Mouse (Mus musculus) B cell, adult 2 months (primary cell): Measurements from ENCODE around the gene Ppp1r9a.

ENCODE experiments used
- DNase-seq, 2 experiments: peaks; one replicate each; pipeline ENCODE4 v3.0.0; 2022

The Ppp1r9a gene

DNA sequence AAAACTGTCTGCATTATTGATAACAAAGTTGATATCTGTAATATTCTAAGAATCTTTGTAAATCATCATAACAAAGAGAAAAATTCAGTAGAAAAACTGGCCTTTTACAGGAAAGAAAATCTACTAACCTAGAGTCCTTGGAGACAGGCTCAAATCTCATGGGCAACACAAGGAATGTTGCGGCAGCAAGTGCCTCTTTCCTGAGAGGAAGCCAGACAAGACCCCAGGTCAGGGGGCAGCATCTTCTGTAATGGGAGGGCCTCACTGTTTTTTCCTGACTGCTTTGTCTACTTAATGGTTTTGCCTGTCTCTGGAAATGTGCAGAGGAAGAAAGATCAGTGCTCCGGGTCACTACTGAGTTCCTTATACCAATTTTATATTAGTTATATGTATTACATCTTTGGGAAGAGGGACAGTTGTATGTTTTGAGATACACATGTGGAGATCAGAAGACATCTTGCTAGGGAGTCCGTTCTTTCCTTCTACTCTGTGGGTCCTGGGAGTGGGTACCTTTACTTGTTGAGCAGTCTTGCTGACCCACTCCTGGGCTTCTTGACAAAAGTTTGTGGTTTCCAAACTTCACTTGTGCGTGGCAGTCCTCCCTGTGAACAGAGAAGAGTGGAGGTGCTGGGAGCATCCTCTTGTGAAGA lies 151.9 kb downstream of the Ppp1r9a start:
- no peak for DNase-seq

DNA sequence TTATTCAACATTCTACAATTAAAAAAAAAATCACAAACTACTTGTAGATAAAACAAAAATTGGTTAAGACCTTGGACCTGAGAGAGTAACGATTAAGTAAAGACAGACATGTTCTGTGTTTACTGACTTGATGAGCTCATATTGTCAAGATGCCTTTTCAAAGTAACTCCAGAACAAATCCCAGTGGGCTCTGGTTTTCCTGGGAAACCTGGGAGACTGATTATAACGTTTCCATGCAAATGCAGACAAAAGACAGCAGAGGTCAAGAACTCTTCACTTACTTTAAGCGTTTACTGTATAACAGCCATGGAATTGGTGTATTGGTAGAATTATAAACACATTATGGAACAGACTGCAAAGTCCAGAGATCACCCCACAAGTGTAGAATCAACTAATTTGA lies 172.0 kb downstream of the Ppp1r9a start:
- no peak for DNase-seq

DNA sequence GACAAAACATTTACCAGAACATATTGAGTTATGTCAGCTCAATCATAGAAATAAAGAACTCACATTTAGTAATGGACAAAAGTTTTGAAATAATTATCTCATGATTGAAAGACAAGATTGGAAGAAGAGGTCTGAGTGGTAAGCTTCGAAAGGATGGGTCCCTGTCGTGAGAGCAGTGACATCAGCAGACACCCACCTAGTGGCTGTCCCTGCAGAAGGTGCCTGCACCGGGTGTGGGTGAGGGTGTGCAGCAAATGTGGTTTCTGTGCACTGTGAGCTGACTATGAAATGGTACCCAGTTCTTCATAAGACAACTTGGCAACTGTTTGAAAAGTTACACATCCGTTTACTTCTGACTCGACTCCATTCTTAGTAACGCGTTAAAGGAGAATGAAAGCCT lies 173.0 kb downstream of the Ppp1r9a start:
- no peak for DNase-seq

DNA sequence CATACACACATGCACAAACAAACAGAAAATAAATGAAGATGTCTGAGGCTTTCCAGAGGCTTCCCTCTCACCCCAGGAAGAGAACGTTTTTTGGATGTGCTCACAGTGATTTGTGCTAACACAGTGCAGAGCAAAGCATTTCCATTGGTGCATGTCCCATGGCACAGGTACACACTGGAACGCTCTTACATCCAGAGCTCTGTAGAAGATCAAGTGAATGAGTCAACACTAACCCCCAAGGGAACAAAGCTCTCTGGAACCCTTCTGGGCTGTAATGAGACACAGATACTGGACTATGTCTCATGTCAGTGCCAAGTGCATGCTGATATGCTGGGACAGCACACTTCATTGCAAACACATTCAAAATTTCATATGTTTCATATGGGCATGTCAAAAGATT lies 175.3 kb downstream of the Ppp1r9a start:
- DNase-seq, result no peak

DNA sequence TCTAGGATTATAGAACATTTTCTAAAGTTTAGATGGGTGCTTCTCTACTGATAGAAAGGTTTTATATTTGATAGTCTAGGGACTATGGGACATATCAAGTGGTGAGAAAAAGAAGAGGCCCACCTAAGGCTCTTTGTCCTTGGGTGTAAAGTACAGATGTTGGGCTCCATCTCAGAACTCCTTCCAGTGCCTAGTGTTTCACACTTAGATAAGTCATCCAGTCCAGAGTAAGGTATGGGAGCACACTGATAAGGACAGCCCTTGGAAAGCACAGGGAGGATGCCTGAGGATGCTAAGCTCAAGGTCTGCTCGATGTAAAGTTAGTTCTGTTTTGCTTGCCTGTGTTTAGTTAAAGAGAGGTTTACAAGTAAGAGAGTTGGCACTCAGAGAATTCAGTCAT lies 176.4 kb downstream of the Ppp1r9a start:
- DNase-seq, result no peak

DNA sequence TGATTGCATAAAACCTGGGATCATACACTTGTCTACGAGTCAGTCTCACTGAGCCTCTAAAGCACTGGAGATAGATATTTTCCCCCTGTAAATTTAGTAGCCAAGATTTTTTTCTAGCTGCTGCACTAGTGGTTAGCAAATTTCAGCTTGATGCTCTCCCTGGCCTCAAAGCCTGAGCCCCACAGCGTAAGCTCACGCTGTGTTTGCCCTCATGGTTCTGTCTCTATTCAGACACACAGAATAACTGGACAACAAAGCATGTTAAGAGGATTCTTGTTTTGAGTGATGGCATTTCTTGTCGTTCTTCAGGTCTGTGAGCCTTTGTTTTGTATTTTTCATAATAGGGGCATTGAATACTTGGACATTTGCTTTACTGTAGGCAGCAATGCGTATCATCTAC lies 177.4 kb downstream of the Ppp1r9a start:
- DNase-seq, result no peak

DNA sequence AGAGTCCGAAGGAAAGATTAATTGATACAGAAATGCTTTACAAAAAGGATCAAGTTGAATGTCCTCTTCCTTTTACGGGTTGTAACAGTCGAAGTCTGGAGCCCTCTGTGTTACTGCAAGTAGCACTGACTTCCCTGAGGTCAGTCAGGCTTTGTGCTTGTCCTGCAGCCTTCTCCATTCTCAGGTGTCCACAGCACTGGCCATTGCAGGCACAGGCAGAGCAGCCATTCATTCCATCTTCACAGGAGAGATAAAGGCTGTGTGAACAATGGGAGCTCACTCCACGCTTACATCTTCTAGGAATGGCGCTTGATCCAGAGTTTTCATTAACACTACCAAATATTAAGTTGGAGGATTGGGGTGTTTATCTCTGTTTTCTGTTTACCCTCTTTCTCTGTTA lies 177.8 kb downstream of the Ppp1r9a start:
- no peak for DNase-seq

DNA sequence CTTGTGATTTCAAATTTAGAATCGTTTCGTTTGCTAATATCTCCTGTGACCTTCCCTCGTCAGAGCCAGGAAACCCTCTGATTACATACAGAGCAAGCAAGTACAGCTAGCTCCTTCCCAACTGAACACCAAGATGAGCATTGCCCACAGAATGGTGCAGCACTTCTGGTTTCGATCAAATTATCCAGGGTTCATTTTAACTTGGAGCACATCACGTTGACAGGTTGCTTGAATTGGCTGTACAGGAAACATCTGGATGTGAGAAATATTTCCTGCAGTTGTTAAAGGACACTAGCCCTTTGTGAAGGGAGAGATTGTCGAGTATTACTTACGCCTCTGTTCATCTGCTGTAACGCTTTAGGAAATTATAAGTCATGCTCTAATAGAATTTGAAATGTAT lies 178.4 kb downstream of the Ppp1r9a start:
- DNase-seq, result no peak

DNA sequence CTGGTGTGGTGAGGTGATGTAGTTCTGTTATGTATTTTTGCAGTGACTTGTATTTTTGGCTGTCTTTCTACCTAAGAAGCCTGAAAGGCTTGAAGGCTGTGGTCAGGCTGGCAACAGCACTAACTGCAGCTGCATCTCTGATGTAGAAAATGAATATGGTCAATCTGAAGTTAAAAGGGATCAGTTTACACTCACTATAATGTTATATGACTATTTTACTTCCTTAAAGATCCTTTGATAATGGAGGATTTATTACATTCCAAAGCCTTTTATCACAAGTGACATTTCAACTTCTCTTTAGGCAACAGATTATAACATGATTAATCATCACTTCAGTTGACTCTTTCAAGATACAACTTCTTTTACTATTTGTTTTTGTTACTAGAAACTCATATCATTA lies 179.4 kb downstream of the Ppp1r9a start:
- no peak for DNase-seq

DNA sequence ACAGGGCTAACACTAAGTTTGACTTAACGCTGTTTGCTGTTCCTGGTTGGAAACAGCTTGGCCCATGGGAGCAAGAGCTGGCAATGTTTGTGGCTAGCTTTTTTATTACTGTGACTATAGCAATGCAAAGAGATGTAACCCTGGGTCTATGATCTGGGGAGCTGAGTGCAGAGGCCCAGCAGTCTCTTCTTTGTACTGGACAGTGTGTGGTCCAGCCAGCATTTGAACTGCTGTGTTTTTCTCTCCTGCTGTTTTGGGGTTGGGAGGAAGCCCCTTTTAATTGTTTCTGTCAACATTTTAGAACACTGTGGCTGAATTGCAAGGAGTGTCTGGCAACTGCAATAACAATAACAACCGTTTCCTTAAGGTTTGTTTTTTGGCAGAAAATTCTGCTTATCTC lies 180.0 kb downstream of the Ppp1r9a start:
- no peak for DNase-seq

DNA sequence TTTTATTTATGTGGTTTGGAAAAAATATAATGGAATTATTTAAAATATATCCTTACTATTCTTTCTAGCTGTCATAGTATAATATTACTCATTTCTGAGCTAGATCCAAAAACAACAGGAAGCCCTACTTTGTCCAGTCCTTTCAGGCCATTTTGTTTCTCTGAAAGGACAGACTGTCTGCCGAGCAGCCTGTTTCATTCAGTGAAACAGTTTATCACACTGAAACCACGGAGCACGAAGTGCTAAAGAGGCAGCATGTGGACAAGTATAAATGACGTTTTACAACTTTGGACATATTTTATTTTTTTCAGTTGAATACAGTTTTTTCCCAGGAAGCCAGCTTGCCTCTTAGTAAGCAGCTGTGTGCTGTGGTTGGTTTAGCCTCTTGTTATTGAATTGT lies 181.2 kb downstream of the Ppp1r9a start:
- DNase-seq, result no peak

DNA sequence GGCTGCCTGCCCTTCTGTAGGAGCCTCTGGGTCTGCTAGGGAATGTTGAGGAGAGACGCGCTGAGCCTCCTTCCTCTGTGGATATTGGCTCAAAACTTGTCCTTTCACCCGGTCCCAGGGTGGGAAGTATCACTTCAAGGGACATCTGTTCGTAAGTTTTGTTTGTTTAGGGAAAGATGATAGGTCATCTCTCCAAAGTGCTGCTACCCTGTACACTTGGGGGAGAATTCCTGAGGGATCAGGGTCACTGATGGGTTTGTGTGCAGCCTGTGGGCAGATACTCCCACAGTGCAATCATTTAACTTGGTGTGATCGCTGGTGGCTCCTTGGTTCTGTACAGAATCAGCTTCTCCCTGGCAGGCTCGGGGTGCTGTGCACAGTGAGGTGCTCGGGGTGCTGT lies 189.2 kb downstream of the Ppp1r9a start:
- DNase-seq, result no peak

DNA sequence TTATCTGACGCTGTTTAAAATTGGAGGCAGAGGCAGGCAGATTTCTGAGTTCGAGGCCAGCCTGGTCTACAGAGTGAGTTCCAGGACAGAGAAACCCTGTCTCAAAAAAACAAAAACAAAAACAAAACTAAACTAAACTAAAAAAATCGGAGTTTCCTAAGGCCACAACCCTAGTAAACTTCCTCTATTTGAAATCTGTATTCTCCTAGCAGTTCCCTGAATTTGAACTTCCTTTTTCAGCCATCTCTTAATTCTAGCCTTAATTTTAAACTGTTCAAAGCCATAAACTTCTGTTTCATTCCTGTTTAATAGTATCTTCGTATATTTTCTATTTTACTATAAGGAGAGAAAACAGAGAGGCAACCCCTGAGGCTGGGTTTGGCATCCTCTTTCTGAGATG lies 190.1 kb downstream of the Ppp1r9a start:
- no peak for DNase-seq

DNA sequence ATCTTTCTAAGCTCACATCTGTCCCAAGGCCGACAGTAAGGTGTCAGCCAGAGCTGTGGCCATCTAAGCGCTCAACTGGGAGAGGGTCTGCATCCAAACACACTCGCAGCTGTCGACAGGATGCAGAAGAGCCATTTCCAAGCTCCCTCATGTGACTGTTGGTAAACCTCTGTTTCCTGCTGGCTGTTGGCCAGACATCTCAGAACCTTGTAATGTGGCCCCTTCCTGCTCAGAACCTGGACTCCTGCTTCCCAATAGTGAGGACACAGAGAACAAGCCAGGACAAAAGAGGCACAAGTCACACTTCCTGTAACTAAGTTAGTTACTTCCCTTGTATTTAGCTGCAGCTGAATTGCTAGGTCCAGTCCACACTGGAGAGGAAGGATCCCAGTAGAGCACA lies 190.8 kb downstream of the Ppp1r9a start:
- no peak for DNase-seq

DNA sequence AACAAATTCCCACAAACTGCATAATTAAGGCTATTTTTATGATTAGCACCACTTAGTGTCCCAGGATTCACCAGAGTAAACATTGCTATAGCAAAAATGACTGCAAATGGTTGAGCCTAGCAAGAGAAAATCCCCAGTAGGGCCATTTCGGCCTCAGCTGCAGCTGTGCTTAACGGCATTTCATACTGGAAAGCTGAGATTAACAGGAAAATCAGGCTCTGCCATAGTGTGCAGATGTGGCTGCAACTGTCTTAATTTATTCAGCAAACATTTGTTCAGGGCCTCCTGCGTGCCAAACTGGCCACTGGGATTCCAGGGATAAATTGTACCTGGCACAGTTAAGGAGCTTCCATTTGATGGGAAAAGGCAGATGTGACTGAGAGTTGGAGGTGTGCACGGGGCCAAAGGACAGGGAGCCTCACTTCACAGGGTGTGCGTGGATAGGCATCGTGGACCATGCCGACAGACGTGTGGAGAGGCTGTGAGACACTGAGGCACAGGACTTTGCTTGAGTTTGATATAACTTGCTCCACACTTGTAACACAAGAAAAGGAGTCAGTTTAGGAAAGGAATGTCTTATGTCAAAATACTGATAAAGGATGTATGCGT lies 192.8 kb downstream of the Ppp1r9a start:
- no peak for DNase-seq

DNA sequence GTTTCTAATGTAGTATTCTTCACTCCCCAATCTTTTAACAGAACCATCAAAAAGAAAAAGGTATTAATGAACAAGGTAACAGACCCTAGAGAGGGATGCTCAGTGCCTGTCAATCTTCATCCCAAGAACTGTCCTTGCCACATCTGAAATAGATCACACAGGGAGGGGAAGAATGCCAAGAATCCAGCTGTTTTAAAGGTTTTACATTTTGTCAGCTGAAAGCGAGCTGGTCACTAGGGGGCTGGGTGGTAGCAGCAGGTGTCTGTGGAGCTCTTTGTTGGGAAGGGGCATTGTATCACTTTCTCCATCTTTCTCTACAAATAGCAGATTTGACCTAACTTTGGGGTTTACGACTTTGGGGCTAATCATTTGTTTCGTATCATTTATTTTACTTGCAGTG lies 194.6 kb downstream of the Ppp1r9a start:
- DNase-seq, result no peak

DNA sequence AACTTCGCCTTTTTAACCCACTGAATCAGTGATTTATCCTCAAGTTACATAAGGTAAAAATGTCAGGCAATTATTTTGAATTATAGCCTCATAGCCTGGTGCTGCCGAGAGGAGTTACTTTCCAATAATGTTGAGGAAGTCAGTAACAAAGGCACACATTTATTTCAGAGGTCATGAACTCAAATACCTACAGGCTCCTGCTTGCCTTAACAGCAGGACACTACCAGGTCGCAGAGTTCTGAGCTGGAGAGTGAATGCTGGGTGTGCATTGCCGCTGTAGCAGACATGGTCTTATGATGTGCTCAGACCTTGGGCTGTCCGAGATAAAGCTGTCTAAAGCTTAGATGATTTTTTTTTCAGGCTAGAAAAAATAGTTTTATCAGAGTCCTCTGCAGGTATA lies 196.6 kb downstream of the Ppp1r9a start:
- DNase-seq, result no peak

DNA sequence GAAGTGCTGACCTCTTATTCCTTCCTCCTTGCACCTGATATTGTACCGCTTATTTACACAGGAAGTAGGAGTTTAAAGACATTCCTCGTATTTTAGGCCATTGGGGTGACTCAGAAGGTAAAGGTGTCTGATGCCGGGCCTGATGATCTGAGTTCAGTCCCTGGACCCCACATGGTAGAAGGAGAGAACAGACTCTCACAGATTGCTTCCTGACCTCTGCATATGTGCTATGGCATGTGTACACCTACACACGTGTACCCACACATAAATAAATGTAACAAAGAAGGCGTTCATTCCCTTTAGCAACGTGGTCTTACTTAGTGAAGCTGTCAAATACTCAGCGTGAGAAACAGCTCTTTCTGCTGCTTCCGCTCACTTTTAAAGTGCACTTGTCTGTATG lies 197.1 kb downstream of the Ppp1r9a start:
- DNase-seq, result no peak

DNA sequence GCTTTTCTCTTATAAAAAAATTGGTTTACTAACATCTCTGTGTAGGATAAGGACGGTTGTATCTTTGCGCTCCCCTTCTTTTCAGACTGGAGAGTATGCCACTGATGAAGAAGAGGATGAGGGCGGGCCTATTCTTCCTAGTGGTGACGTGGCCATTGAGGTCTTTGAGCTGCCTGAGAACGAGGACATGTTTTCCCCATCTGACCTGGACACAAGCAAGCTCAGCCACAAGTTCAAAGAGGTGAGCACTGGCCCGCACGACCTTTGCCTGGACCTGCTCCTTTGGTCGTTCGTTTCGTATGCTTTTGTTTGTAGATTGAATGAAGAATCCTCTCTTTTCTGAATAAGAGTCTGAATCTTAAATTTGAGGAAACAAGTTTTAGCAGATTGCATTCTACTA lies 197.6 kb downstream of the Ppp1r9a start:
- no peak for DNase-seq

DNA sequence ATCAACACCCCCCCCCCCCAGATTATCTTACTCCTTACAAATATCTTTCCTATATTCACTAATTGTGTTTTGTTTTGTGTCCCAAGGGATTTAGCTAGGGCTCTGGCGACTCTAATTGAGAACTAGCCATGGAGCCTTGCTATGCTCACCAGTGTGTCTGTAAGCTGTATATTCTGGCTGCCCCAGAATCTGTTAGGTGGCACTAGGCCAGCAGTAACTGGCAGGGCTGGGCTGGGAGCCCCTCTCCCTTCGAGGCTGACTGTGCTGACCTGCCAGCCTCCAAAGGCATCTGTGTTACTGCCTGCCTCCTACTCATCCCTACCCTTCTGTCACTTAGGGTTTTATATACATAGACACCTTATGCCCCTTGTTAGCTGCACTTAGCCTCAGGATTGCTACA lies 200.0 kb downstream of the Ppp1r9a start:
- DNase-seq, result no peak

DNA sequence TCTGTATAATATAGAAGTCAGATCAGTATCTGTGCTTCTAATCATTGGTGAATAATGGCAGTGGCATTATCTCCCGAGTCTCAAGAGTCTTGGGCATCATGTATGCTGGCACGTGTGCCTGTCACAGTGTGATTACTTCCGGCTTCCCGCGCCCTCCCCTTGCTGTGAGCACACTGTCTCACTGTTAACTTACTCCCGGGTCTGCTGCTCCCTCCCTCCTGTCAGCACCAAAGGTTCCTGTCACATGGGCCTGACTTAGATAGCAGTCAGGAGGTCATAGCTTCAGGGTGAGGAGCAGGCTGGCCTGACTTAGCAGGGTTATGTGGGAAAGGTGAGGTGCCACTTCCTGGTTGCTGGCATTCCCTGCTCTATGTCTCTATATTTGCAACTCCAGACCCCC lies 201.1 kb downstream of the Ppp1r9a start:
- no peak for DNase-seq

DNA sequence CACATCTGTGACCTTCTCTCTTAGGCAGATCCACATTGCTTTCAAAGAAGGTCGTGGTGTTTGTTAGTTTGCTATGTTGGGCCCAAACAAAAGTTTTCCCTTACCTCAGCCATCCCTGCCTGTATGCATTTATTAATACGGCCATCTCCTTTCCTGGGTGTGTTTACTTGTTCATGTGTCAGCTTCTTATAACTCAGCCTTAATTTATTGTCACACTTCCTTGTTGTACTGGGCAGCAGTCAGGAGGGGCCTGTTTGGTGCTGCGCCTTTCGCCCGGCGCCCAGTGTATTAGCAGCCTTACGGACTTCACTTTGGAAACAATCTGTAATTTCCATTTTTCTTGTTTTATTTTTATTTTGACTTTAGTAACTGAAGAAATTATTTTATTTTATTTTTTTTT lies 201.5 kb downstream of the Ppp1r9a start:
- DNase-seq, result no peak

DNA sequence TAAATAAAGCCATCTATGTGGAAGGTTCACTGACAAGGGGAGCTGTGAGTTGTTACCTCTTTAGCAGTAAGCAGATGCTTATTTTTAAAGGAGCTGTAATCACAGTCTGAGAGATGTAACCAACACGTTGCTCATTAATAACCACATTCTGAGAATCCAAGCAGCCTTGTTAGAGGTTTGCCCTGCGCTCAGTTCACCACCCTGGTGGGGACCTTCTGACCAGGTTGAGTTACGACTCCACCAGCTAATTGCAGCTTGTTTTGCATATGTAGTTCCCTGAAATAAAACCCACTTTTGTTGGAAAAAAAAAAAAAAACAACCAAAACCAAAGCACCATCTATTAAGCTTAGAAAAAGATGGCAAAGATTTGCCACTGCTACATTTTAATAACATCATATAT lies 205.8 kb downstream of the Ppp1r9a start:
- DNase-seq, result no peak

DNA sequence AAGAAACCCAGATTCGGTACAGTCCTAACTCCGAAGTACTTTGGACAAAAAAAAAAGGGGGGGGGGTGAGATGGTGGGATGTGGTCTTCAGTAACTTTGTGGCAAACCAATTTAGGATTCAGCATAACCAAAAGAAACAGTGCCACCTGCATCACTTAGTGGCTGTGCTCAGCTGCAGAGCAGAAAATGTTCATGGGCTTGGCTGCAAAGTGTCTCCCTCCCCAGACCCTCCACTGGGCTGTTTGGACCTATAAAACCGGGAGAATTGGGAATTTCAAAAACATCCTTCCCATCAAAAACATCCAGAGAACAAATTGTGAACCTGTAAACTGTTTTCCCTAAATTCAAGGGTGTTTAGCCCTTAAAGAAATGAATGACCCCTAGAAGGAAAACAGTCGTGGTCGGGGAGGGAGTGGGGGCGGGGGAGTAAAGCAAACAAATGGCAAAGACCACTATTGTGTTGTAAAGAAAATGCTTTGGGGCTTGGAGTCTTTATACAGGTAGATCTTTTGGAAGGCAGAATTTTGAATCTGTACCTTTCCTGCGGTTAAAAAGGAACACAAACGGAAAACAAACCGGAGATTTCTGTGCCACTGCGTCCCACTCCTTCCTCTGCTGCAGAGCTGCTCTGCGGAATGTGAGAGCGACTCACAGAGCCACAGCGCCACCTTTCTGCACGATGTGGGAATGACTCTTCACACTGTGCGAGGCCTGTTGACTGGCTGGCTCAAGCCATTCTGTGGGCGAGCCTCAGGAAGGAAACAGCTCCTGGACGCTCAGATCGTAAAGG lies 207.4 kb downstream of the Ppp1r9a start:
- DNase-seq, result peak; percentile 68 to 71

DNA sequence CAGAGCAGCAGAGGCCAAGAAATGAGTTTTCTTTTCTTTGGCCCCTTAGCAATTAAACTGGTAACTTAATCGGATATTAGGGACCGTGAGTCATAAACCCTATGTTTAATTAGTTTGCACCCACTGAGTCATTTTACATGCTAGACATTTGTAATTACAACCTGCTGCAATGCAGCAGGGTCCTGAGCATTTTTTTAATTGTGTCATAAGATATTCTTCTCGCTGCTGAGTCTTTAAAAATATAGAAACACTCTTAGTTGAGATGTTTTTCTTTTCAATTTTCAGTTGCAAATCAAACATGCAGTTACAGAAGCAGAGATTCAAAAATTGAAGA lies 208.0 kb downstream of the Ppp1r9a start:
- no peak for DNase-seq
